Mouse (Mus musculus): Measurements from ENCODE around the gene Mfsd7a.
A peak's percentile ranks its signal among the peaks of the same experiment; 100 is the strongest.
"Not testable (repeated sequence)": the region's sequence is repeated elsewhere in the genome, so short reads cannot be mapped to it uniquely, and the experiment has no call there.

Gene Mfsd7a

DNA sequence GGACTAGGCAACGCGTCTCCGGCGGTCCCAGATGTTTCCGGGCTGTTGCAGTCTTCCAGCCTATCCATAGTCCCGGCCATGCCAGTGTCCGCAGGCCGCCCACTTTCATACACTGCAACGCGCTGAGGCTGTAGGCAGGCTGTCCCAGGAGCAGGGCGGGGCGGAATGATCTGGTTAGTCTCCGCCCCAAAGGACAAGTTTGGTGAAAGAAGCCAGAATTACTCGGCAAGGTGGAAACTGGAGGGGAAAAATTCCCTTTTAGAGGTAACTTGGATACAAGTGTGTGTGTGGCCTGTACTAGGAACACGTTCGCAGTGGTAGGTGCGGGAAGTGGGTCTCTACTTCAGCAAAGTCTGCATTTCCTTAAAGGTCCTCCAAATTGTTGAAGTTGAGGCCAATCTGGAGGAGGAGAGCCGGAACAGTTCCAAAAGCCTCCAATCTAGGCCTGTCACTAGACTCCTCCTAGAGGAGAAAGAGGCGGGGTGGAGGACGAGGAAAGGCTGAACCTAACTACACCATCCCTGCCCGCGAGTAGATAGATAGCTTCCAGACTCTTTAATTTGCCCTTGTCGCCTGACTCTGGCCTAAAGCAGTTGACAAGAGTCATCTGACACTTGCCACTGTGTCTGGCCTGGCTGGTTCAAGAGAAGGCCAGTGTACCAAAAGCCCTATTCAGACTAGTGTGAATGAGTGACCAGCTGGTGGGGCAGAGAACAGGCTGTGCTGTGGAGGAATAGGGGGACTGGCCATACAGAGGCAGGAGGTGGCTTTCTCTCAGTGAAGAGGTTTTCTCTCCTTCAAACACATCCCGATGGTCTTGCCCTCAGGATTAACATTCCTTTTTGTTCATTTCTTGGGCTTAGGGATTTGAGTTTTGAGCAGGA lies at the start of gene Mfsd7a:
TSS of gene Mfsd7a (minus strand) at position 107 of the 884 bp plus-strand sequence.
- no peak for DNase-seq (ENCODE audit: low read depth, low spot score)

DNA sequence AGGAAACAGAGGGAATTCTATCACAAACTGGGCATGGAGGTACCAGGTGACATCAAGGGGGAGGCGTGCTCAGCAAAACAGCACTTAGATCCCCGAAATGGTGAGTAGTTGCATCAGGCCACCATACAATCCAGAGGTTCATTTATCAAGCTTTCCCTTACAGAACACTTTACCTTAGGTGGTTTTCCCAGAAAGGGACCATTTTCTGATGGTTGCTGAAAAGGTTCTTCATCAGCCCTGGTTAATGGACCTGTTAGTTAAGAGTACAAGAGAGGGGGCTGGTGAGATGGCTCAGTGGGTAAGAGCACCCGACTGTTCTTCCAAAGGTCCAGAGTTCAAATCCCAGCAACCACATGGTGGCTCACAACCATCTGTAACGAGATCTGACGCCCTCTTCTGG lies 37.5 kb upstream of the Mfsd7a start:
- not testable (repeated sequence) for DNase-seq (ENCODE audit: low read depth, low spot score)

DNA sequence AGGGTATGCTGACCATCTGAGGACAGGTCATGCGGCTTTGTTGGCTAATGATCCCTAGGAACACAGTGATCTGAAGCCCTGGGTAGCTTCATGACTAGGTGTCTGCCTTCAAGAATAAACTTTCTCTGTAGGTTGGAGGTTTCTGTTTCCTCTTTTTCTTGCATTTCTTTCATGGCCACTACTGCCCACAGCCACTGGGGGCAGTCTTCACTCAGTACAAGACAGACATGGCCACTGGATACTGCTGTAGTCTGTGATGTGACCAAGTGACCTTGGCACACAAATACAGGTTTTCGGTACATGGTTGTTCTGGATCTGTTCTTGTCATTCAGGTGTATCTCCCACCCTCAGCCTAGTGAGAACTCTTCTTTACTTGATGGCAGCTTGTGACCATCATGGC lies 36.5 kb upstream of the Mfsd7a start:
- DNase-seq (ENCODE audit: low read depth, low spot score), result peak; percentile 20

DNA sequence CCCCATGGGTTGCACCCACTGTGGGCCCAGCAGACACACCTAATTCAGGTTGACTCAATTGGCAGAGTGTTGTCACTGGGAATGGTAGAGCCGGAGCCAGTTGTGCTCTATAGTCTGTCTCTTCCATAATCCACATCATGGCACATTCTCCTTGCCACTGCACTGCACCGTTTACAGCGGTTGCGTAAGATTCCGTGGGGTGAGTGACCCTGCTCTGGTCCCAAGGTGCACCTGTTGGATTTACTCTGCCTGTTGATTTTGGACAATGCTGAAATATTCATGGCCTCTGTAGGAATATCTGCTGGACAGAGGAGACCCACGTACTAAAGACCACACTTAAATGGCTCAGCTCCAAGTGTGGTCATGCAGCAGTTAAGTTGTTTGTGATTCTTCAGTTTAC lies 34.3 kb upstream of the Mfsd7a start:
- DNase-seq (ENCODE audit: low read depth, low spot score), result no peak

DNA sequence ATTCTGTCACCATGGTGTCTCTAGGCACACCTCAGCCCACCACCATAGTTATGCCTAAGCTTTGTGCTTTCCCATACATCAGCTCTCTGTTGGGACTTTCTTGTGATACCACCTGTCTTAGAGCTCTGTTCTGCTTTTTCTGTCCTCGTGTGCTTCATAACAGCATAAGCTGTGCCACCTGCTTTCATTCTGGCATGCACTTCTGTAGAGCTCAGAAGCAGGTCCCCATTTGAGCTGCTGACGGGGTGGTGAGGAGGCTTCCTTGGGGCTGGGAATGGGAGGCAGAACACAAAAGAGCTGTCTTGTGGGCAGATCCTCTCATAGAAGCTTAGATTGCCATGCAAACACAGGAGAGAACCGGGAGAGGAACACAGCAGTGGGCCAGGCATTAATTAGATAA lies 27.3 kb upstream of the Mfsd7a start:
- DNase-seq (ENCODE audit: low read depth, low spot score), result no peak

DNA sequence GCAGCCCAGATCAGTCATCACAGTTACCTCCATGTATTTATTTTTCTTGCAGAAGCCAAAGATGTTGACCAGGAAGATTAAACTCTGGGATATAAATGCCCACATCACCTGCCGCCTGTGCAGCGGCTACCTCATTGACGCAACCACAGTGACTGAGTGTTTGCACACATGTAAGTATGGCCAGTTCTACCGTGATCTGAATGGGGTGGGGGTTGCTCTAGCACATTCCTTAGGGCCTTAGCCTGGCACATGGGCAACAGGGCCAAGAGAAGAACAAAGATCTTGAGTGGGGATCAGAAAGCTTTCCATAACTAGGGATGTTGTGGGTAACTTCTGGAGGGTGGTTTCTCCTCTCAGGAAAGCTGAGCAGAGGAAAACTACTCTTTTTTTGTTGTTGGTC lies 25.0 kb upstream of the Mfsd7a start:
- DNase-seq (ENCODE audit: low read depth, low spot score), result no peak

DNA sequence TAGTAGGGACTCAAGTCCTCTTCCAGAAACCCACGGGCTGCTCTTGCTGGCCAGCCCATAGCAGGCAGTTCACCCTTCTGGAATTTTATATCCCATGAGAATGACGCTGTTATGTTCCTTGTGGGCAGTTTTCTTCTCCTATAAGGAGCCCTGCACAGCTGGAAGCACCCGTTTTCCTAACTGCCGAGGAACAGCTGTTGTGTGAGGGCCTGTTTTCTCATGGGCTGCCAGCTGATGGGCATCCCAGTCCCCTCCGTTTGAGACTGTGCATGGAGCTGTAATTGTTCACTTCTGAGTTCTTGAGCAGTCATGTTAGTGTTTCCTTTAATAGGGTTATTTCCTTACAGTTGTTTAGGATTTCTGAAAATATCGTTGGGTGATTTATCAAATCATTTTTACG lies 20.9 kb upstream of the Mfsd7a start:
- DNase-seq (ENCODE audit: low read depth, low spot score), result no peak

DNA sequence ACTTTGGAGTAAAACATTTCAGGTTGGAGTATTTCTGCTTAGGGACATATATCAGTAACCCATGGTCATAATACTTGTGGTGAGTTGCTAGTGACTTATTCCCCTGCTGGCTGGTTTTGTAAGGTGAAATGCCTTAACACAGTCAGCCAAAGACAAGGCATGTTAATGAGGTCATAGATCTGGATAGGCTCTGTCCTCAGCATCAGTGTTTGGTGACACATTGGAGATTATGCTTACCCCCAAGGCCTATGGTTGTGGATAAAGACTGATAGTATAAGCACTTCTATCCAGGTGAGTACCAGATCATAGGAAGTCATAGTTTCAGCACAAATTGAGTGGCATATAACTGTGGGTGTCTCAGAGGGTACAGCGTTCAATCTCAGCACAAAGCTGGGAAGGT lies 18.0 kb upstream of the Mfsd7a start:
- no peak for DNase-seq (ENCODE audit: low read depth, low spot score)

DNA sequence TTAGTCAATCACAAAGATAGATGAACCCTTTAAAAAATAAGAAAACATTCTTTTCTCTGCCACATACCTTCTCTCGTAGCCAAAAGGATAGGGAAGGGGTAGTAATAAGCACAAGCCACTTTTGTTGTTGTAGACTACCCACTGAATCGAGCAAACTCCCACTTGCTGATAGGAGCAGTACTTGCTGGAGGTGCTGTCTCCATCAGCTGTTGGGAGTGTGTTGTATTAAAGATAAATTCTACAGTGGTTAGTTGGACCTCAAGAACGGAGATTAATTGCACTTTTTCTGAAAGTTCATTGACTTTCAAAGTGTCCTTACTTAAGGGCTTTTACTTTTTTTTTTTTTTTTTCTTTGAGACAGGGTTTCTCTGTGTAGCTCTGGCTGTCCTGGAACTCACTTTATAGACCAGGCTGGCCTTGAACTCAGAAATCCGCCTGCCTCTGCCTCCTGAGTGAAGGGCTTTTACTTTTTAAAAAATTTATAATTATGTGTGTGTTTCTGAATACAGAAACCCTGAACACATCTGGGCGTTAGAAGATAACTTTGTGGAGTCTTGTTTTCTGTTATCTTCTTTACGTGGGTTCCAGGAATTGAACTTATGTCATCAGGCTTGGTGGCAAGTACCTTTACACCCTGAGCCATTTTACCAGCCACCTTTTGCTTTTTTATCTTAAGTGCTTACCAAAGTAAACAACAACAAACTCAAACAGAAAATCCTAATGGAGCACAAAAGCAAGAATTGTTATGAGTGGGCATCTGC lies 16.6 kb upstream of the Mfsd7a start:
- DNase-seq (ENCODE audit: low read depth, low spot score), result no peak

DNA sequence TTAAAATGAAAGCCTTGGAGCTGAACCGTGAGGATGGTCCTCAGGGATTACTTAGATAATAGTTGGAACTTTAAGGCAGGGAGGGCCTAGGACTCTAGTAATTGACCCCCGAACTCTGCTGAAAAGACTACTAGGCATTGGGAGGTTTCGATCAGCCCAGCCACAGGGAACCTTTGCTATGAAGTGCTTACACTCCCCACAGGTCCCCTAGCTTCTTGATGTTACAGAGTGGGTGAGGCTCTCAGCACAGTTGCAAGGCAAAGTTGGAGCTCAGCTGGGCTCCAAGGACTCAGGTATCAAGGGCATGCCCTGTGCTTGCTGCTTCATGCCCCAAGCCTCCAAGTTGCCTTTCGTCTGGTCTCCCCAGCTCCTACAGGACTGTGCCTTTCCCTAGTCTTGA lies 13.8 kb upstream of the Mfsd7a start:
- DNase-seq (ENCODE audit: low read depth, low spot score), result no peak

DNA sequence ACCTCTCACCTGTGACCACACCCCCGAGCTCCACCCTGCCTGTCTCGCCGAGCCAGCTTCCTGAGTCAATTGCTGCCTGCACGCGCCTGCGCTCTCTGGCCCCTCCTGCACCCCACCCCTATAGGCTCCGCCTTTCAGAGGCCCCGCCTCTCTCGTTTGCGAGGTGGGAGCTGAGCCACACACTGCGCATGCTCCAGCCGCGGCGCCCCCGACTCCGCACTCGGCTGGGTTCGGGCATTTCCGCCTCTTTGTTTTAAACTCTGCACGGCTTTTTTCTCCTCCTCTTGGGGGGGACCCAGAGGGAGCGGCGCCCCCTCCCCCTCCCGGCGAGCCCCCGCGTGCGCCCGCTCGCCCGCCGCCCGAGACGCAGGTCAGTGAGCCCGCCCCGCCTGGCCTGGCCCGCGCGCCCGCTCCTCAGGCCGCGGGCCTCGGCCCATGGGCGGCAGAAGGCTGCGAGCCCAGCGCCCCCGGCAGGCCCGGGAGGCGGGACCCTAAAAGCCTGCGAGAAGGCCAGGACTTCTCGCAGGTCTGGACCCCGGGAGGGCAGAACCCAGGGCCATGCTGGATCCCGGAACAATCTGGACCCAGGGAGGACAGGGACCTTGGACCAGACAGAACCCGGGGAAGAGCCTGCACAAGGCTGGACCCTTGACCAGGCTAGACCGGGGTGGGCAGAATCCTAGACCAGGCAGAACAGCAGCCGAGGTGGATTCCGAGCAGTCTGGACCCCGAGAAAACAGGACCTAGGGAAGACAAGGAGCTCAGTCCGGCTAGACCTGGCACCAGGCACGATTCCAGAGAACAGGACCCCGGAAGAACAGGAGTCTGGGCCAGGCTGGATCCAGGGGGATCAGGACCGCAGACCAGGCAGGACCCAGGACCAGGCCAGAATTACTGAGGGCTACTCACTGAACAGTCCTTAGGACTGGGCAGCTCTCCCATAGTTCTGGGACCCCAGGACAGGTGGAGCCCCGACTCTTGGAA lies 12.7 kb upstream of the Mfsd7a start, which contains the start of gene Pcgf3:
TSS of gene Pcgf3 (plus strand) at position 151 of the 984 bp plus-strand sequence.
- DNase-seq (ENCODE audit: low read depth, low spot score), result peak; percentile 92

DNA sequence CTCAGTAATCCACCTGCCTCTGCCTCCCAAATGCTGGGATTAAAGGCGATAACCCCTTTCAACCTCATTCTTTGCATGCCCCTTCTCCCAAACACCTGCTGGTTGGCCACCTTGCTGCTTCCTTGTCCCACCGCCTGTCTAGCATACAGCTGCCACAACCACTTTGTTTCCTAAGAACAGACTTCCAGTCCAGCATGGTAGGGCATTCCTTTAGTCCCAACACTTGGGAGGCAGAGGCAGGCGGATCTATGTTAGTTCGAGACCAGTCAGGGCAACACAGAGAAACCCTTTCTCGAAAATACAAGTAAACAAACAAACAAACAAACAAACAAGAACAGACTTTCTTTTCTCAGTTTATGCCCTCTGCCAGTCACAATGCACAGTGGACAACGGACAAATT lies 11.8 kb upstream of the Mfsd7a start:
- no peak for DNase-seq (ENCODE audit: low read depth, low spot score)

DNA sequence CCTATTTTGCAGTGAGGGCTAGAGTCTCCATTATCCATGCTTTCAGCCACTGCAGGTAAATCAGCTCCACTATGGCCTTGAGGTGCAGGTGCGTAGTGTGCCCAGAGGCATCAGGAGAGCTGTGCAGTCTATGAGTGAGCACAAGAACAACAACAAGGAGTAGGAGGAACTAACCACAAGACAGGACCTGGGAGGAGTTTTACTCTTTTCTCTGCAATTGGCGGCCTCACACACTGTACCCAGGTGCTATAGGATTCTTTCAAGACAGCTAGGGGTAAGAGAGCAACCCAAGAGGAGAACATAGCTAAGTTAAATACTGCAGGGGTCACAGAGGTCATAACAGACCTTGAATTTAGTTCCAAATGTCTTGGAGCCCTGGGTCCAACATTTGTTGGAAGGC lies 10.0 kb upstream of the Mfsd7a start:
- no peak for DNase-seq (ENCODE audit: low read depth, low spot score)

DNA sequence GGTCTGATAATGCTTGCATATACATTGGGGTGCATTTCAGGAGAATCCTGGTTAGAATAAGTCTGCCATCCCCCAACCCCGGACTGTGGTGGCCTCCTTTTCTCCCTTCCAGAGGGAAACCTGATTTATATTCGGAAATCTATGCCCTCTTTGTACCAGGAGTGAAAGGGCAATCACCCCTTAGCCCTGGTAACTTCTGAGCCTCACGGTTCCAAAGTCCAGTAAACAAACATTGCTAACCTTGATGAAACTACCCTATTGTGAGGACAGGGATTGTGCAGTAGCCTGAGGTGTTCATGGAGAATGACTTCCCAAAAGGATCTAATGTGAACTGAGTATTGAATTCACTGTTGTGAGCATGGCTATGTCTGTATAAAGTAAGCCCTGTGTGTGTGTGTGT lies 5.4 kb upstream of the Mfsd7a start:
- no peak for DNase-seq (ENCODE audit: low read depth, low spot score)

DNA sequence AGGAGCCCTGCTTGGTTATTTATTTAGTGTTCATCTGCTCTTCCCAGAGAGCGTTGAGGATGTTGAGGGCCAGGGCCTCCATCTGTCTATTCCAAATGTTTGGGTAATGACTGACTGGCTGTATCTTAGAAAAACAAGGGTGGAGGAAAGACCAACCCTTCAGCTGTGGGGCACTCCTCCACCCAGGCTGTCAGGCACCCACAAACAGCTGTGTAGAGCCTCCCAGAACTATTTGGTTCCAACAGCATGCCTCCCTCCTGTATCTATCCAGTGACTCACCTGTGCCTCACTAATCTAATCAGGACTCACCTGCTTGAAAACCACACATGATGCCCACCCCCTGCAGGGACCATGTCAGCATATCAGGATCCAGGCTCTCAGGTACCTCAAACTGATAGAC lies 3.7 kb upstream of the Mfsd7a start:
- DNase-seq (ENCODE audit: low read depth, low spot score), result no peak

DNA sequence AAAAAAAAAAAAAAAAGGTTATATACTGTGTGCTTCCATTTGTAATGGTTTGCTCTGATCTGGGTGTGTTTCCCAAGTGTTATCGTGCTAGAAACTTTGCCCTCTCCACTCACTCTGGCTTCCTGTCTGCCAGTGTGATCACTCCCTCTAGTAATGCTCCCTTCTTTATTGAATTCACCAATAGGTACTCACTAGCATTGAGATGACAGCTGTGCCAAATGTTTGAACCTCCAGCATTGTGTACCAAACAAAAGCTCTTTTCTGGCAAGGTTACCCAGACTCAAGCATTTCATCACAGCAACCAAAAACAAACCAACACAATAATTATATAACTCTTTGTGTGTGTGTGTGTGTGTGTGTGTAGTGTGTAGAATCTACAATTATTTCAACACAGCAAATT lies 2.9 kb upstream of the Mfsd7a start:
- DNase-seq (ENCODE audit: low read depth, low spot score), result no peak

DNA sequence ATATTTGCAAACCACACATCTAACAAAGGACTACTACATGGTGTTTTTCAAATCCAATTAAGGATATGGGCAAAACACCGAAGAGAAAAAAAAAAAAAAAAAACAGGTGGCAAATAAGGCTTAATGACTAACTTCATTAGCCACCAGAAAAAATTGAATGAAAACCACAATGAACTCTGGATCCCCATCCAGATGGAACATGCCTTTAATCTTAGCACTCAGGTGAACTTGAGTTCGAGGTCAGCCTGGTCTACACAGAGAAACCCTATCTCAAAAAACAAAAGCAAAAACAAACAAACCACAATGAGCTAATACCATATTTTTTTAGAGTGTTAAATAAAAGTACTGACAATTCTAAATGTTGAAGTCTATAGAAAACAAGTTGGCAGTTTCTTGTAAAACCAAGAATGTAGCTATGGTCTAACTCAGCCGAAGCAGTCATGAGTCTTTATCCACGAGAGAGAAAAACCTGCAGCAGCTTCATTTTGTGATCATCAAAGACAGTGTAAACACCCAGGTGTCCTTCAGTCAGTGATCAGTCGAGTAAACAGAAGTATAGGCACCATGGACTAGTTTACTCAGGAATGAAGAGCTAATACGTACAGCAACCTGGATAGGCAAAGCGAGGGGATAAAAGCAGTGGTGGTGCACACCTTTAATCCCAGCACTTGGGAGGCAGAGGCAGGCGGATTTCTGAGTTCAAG lies 2.3 kb upstream of the Mfsd7a start:
- no peak for DNase-seq (ENCODE audit: low read depth, low spot score)

DNA sequence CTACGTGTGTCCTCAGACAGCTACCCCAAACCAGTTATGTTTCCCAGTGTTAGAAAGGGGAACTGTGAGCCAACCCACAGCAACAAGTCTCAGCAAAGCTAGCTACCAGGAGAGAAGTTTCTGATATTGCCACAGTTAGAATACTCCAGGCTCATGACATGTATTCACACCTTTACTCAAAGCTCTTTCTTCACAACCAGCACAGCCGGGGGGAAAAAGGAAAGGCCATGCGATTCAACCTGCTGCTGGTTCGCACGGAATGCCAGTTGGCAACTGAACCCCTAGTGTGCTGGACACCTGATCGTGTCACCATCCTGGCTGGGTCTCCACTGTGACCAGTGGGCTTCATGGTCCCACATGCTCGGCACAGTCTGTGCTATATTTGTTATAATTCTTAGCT lies 834 bp downstream of the Mfsd7a start:
- no peak for DNase-seq (ENCODE audit: low read depth, low spot score)

DNA sequence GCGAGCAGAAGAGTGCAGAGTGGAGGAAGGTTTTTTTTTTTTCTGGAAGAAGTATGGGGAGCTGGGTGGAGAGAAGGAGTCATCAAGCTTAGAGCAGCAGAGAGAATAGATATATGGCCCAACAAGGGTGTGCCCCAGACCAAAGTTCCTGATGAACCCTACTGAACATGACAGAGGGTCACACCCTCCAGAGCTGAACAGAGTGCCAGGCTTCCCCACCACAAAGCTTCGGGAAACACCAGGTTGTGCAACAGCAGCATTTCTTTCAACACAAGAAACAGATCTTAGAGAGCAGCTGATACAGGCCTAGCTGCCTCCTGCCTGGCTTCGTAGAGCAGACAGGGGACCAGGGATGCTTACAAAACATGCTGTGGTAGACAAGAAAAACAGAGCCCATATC lies 1.7 kb downstream of the Mfsd7a start:
- DNase-seq (ENCODE audit: low read depth, low spot score), result no peak

DNA sequence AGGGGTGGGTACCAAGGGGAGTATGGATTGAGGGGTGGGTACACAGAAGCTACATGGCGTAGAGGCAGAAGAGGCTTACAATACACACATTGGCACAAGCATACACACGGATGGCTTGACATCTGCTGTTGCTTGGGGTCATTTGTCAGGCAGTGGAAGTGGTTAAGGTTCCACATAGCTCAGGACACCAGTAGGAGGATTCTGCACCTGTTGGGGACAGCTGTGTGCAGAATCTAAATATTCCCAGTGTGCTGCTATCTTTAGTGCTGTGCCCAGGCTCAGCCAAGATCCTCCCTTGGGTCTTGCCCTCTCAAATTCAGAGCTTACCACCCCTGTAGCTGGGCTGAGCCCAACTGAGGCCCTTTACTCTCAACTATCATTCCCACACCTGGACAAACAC lies 12.6 kb downstream of the Mfsd7a start:
- DNase-seq (ENCODE audit: low read depth, low spot score), result no peak

All from retina, postnatal 7 days (tissue).